Mouse (Mus musculus) CH12F3 (cell line): ENCODE results near the gene Vmn1r28.
"Not testable (repeated sequence)": the region's sequence is repeated elsewhere in the genome, so short reads cannot be mapped to it uniquely, and the experiment has no call there.

ENCODE experiments used
- in situ Hi-C: fragments of 300-500 bp; cut with MboI; formaldehyde crosslinking; loops from 2 replicates; pipeline ENCODE4 v1.14.3; 2020; ENCODE audit warnings: low sequenced_read_pairs

Gene Vmn1r28

DNA sequence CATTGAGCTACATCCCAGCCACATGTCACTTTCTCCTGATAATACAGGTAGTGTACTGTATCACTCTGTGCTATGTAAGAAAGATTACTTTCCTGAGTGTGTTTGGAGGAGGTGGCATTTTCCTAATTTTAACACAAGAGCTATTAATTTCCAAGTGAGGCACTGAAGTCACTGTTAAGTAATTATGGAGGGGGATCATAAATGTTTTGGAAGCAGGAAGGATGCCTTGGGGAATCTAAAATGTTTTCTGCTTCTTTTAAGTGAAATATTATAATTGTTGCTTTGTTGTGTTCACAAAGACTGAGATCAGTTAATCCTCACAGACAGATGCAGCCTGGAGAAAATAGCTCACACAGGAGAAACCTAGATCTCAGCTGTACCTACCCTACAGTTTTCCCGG lies at the start of gene Vmn1r28:
Vmn1r28 (plus strand) TSS at position 301 of the 400 bp plus-strand sequence.
- in situ Hi-C loops, result no loop called here

DNA sequence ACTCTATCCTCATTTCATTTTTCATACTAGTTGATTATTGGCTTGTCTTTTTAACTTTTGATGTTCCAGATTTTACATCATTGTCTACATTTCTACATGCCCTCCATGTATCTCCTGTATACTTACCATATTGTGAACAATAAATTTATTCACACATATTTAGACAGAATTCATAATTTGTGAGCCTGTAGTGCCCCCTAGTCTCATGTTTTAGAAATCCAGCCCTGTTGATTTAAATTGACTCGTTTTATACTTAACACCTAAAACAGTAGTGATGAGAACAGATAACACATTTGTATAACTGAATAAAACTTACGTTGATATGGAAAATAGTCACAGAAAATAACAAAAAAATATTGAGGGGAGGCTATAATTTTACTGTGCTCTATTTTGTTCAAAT lies 45.7 kb upstream of the Vmn1r28 start:
- in situ Hi-C loops, result no loop called here

GRCm38 (mm10) chr6:58218721-58219120 lies 43.1 kb upstream of the Vmn1r28 start, which contains the start of gene Vmn1r27:
Gene Vmn1r27, minus strand, starts transcription at chr6:58218821.
- in situ Hi-C loops, result no loop called here

DNA sequence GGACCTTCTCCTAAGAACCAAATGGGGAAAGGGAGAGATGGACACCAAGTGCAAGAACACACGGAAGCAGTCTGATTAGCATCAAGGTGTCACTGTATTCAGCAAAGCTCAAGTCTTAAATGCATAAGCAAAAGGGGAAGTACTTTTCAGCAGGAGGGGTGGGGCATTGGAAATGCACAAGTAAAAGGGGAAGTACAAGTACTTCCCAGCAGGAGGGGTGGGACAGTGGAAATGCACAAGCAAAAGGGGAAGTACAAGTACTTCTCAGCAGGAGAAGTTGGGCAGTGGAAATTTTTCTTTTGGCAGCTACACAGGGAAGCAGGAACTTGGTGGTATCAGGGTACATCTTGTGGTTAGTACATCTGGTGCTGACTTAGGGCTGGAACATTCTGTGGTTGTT lies 17.8 kb downstream of the Vmn1r28 start:
- in situ Hi-C loops, result not testable (repeated sequence)

GRCm38 (mm10) chr6:58292201-58292600 lies 30.4 kb downstream of the Vmn1r28 start:
- in situ Hi-C loops, result no loop called here

GRCm38 (mm10) chr6:58298511-58298910 lies 36.7 kb downstream of the Vmn1r28 start:
- in situ Hi-C loops, result not testable (repeated sequence)

DNA sequence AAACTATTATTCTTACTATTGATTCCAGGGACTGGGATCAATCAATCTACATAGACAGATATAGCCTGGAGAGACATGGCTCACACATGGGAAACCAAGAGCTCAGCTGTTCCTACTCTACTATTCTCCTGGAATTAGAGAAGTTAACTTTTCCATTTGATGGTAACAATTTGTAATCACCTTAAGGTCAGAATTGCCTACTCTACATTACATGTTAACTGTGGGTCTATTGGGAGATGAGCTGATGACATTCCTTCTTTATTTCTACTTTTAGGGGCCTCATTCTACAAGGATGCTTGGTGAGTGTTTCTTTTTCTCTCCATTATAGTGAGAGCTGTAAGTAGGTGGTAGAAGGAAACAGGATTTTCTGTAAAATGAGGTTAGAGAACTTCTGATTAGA lies 39.4 kb downstream of the Vmn1r28 start, which contains the start of gene Vmn1r29:
Vmn1r29 (plus strand) TSS at position 301 of the 400 bp plus-strand sequence.
- in situ Hi-C loops, result no loop called here
